Mouse (Mus musculus) monocyte, adult 5-6 weeks (primary cell): ENCODE results near the gene Fbn1. TPM values are rescaled to one million over a fixed set of nuclear protein-coding genes. Genes with fewer than 3 reads are reported as not detected.

Experiments used
- ATAC-seq: fragments of 153-309, 156-312 bp; replicated peaks from 2 replicates; pipeline ENCODE4 v1.8.0; 2017; ENCODE audit warnings: mild to moderate bottlenecking; ENCODE audit not compliant: low TSS enrichment, insufficient number of reproducible peaks, severe bottlenecking, poor library complexity, low FRiP score
- total RNA-seq: library from RNA; stranded (forward); fragments of 200-1000, 200-491, 200-594 nt; gene quantifications from 3 replicates; pipeline ENCODE4 v1.2.3, GENCODE M21; 2017

Fbn1 gene
- total RNA-seq, 1 experiment from 2014 or later, result not detected

DNA sequence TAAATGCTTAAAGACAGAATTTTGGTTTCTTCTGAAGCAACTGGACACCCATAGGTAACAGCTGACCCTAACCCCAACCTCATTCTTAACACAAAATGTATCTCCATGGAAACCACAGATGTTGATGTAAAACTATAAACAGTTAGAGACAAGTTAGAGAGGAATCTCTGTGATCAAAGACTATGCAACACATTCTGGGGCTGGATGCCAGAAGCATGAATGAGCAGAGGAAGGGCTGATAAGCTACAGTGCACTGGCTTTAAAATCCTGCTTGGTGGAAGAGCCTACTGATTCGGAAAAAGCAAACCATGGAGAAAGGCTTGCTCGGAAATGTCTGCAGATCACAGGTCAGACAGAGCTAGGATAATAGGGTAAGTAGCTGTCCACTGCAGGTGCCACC is 34.6 kb downstream of the Fbn1 start:
- no peak for ATAC-seq

GRCm38 (mm10) chr2:125471721-125472120 is 36.1 kb downstream of the Fbn1 start:
- ATAC-seq, result no peak

GRCm38 (mm10) chr2:125470553-125471295 is 37.1 kb downstream of the Fbn1 start:
- ATAC-seq, result no peak

GRCm38 (mm10) chr2:125464036-125464435 is 43.8 kb downstream of the Fbn1 start:
- no peak for ATAC-seq

DNA sequence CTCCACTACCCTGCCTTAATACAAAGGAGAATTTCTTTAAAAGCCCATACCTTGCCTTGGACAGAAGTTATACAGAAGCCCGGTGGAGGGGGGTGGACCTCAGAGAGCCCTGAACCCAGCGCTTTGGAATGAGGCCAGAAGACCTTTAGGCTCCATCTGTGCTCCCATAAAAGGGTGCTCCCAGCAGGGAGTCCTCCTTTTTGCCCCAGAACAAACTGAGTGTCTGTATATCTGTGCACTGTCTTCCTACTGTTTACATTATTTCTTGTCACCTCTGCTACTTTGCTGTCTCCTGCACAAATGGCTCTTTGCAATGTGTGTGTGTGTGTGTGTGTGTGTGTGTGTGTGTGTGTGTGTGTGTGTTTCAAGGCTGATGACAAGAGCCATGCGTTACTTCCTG is 48.7 kb downstream of the Fbn1 start:
- ATAC-seq, result no peak

- peak; percentile 68; the same call in 1 of the 2 replicates for ATAC-seq
Observed at GRCm38 (mm10) chr2:125456059-125456789, 51.6 kb downstream of the Fbn1 start.

- ATAC-seq, result no peak
Observed at GRCm38 (mm10) chr2:125454781-125455180, 53.0 kb downstream of the Fbn1 start.

GRCm38 (mm10) chr2:125452369-125453097 is 55.3 kb downstream of the Fbn1 start:
- ATAC-seq, result no peak

GRCm38 (mm10) chr2:125449361-125449760 is 58.4 kb downstream of the Fbn1 start:
- no peak for ATAC-seq

- no peak for ATAC-seq
Observed at GRCm38 (mm10) chr2:125448881-125449280, 58.9 kb downstream of the Fbn1 start.

GRCm38 (mm10) chr2:125447274-125447898 is 60.4 kb downstream of the Fbn1 start:
- ATAC-seq, result no peak

DNA sequence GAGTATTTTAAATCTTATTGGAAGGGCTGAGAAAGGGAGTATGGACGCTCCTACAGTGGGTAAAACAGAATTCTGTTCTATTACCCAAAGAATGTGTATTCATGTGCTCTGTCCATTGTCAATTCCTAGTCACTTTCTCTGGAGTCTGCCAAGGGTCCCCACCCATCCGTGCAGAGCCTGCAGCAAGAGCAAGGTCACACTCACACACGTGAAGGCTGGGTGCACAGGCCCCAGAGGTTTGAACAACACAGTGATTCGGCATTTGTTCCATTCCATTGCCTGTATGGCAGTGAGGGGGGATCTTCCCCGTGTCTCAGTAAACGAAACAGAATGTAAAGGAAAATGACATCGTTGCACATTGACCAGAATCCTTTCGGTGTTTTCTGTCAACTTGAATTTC is 69.4 kb downstream of the Fbn1 start:
- ATAC-seq, result no peak

GRCm38 (mm10) chr2:125436240-125436639 is 71.6 kb downstream of the Fbn1 start:
- no peak for ATAC-seq

DNA sequence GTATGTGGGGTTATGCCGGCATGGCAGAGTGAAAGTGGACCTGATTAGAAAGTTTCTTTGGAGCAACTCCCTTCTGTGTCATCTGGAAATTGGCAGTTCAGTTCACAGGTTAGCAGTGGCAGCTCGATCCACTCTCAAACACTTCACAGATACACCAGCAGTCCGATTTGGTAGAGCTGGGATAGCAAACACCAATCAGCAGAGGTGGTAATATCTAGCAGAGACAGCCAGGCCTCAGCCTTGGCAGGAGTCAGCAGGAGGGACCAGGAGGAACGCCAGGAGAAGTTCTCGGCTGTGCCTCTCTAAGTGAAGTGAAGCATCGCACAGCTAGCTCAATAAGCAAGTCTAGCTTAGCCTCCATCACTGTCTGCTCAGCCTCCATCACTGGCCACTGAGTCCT is 74.3 kb downstream of the Fbn1 start:
- no peak for ATAC-seq

DNA sequence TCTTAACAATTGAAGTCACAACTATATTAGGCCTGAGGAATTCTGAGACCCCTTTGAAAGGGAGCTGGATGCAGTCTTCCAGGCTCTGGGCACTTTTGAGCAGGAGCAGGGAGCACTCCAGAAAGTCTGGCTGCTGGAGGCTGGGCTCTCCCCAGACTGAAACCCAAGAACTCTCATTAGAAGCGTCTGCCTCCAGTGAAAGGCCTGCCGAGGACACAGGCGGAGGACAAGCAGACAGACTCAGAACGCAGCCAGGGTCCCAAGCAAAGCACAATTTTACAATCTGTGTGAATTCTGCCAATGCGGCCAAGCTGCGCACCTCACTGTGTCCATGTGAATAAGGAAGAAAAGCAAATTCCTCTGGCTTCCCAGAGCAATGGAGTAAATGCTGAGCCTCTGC is 76.3 kb downstream of the Fbn1 start:
- no peak for ATAC-seq

DNA sequence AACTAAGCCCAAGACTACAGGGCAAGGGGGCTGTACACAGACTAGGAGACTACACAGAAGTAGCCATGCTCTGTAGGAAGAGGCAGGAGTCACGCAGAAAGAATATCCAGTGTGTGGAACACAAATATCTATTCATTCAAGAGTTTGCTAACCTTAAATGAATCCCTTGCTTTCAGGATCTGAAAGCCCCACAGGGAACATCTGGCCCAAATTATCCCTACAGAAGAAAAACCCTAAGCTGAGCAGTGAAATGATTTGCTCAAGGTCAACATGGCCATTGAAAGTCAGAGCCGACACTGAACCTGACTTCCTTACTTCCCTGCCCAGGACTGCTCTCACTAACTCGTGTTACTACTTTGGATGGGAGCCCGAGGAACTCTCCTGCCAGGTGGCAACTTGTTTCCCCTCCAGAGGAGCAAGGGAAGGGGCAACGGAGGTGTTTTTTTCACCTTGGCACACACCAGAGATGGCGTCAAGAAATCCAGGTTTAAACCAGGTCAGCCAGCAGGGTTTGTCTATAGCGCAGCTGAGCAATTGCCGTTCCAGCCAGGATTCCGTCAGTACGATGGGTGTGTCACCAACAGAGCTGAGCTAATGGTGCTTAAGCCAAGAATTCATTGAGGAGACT is 78.9 kb downstream of the Fbn1 start:
- no peak for ATAC-seq

DNA sequence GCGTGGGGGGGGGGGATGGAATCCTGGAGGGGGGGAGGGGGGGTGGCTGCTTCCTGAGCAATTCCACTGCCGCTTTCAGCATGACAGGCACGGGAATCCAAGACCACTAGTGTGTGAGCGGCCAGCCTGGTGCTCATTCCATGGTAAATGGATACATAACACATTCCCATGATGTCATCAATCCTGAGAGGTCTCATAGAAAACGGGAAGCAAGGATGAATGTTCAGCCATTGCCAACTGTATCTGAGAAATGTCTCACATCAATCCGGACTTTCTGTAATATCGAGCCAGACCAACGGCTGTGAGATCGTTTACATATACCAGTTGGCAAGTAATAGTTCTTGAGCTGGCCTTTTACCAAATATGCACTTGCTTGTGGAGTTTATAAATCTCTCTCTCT is 87.2 kb downstream of the Fbn1 start:
- no peak for ATAC-seq

DNA sequence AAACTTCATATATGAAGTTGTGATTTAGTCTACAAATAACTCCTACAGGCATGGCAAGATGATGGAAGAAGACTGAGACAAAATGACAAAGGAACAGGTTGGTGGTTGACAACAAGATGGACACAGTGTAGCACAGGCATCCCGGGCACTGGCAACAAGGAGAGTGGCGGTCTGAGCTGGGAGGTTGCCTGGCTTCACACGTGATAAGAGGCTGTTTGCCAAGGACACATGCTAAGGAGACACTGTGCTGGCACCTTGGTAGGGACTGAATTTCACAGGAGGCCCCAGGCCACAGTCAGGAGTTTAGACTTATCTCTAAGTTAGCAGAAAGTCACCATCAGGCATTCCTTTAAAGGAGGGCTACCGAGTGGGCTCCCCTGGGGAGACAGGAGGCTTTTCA is 88.1 kb downstream of the Fbn1 start:
- ATAC-seq, result no peak

DNA sequence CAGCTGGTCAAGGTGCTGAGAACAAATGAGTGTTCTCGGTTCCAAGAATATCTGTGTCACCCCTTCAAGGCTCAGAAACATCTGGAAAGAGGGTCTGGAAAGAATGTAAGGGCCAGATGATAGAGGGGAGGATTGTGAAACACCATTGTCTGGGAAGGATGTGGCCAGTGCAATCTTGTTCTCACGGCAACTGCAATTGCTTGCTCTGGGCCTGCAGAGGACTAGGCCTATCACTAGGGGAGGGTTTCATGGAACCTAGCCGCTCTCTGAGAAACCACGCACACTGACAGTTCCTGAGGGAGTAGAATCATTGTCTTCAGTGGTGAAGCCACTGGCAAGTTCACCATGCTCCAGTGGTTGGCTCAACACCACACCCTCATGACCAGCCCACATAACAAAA is 89.2 kb downstream of the Fbn1 start:
- no peak for ATAC-seq
